Mouse (Mus musculus) limb, embryonic 13.5 days (tissue): ENCODE results near the gene Wwtr1. TPM values are rescaled to one million over a fixed set of nuclear protein-coding genes. Genes with fewer than 3 reads are reported as not detected.
A peak's percentile ranks its signal among the peaks of the same experiment; 100 is the strongest.

Source experiments
- ATAC-seq: fragments of 200-750 bp; cut with Nextera tagmentation; 2 replicates; pipeline ENCODE4 v1.8.0; 2017; ENCODE audit warnings: low read depth, moderate number of reproducible peaks, moderate TSS enrichment; ENCODE audit not compliant: low FRiP score
- H3K27ac ChIP-seq: fragments of 300-500 bp; sonication (generic); 2 replicates; pipeline ENCODE4 v1.5.1; 2015; ENCODE audit warnings: inconsistent platforms, mild to moderate bottlenecking, moderate library complexity
- H3K27me3 ChIP-seq: fragments of 300-500 bp; sonication (generic); 2 replicates; pipeline ENCODE4 v1.6.1; 2015; ENCODE audit warnings: mild to moderate bottlenecking, inconsistent platforms
- H3K36me3 ChIP-seq: fragments of 300-500 bp; sonication (generic); 2 replicates; pipeline ENCODE4 v1.6.1; 2015; ENCODE audit warnings: inconsistent platforms, mild to moderate bottlenecking, moderate library complexity
- H3K4me1 ChIP-seq: fragments of 300-500 bp; sonication (generic); 2 replicates; pipeline ENCODE4 v1.6.1; 2015; ENCODE audit warnings: inconsistent platforms
- H3K4me2 ChIP-seq: fragments of 300-500 bp; sonication (generic); replicated peaks from 2 replicates; pipeline ENCODE4 v1.6.1; 2015; ENCODE audit warnings: inconsistent platforms, mild to moderate bottlenecking, moderate library complexity
- H3K4me3 ChIP-seq: fragments of 300-500 bp; sonication (generic); 2 replicates; pipeline ENCODE4 v1.5.1; 2015; ENCODE audit warnings: moderate library complexity, mild to moderate bottlenecking, inconsistent platforms
- H3K9ac ChIP-seq: fragments of 300-500 bp; sonication (generic); 2 replicates; pipeline ENCODE4 v1.6.1; 2015; ENCODE audit warnings: mild to moderate bottlenecking, inconsistent platforms
- H3K9me3 ChIP-seq: fragments of 300-500 bp; sonication (generic); 2 replicates; pipeline ENCODE4 v1.6.1; 2016; ENCODE audit warnings: inconsistent platforms
- WGBS: fragments of 180-500 bp; shearing (Covaris S2); methylation state at CpG from one replicate; pipeline ENCODE4 v1.1.7; 2015; 5-methylcytosine and 5-hydroxymethylcytosine counted together
- polyA plus RNA-seq: library from polyadenylated mRNA; unstranded; fragments of >200 nt; fragmentation: Nextera tagmentation; extraction: Ambion mirVana; gene quantifications from 2 replicates; pipeline ENCODE4 v1.2.1, GENCODE M21; 2015

Gene Wwtr1
- polyA plus RNA-seq, 1 experiment from 2014 or later: 27.7 TPM

- Histone ChIP-seq H3K4me2 (no peak overlapping the region), H3K36me3 (no peaks in the 10 kb centered on the region)
- WGBS: 89% methylated on average over 9 of the region's 9 CpGs
Observed at GRCm38 (mm10) chr3:57533876-57534275, 41.8 kb downstream of the Wwtr1 start.

GRCm38 (mm10) chr3:57532991-57533725, 42.6 kb downstream of the Wwtr1 start:
- no peak overlapping the region for H3K4me2 ChIP-seq
- no peaks in the 10 kb centered on the region for H3K27me3 ChIP-seq
- H3K4me3 ChIP-seq: no peak overlapping the region
- H3K27ac ChIP-seq: no peak overlapping the region; the same call in 1 of the 2 replicates
- no peaks in the 10 kb centered on the region for H3K9me3 ChIP-seq
- H3K4me1 ChIP-seq: peaks cover 37% of the 10 kb centered on the region
- 88% methylated on average over 9 of the region's 9 CpGs for WGBS
- no peak for ATAC-seq
- peaks cover 3% of the 10 kb centered on the region; the same call in 1 of the 2 replicates for H3K36me3 ChIP-seq
- H3K9ac ChIP-seq: no peak overlapping the region

More at GRCm38 (mm10) chr3:57533876-57534275, 41.8 kb downstream of the Wwtr1 start:
- Histone ChIP-seq H3K9me3 (no peaks in the 10 kb centered on the region), H3K27me3 (no peaks in the 10 kb centered on the region), H3K4me3 (no peak overlapping the region), H3K9ac (no peak overlapping the region), H3K27ac (peak overlapping the region; percentile 75; the same call in 1 of the 2 replicates), H3K4me1 (peaks cover 37% of the 10 kb centered on the region)
- no peak for ATAC-seq

- no peaks in the 10 kb centered on the region for H3K27me3 ChIP-seq
- no peak overlapping the region for H3K9ac ChIP-seq
- no peak overlapping the region for H3K4me3 ChIP-seq
- ATAC-seq: no peak; the same call in 1 of the 2 replicates
- no peak overlapping the region for H3K27ac ChIP-seq
- no peak overlapping the region for H3K4me2 ChIP-seq
- no peaks in the 10 kb centered on the region for H3K9me3 ChIP-seq
- 20% methylated on average over 1 of the region's 1 CpGs for WGBS
- H3K4me1 ChIP-seq: peaks cover 29% of the 10 kb centered on the region
- peaks cover 9% of the 10 kb centered on the region; the same call in 1 of the 2 replicates for H3K36me3 ChIP-seq
Observed at GRCm38 (mm10) chr3:57530836-57531235, 44.9 kb downstream of the Wwtr1 start.

GRCm38 (mm10) chr3:57530221-57530620, 45.5 kb downstream of the Wwtr1 start:
- no peaks in the 10 kb centered on the region for H3K9me3 ChIP-seq
- no peak overlapping the region; the same call in 1 of the 2 replicates for H3K27ac ChIP-seq
- no peak for ATAC-seq
- no peak overlapping the region for H3K9ac ChIP-seq
- H3K36me3 ChIP-seq: peaks cover 9% of the 10 kb centered on the region; the same call in 1 of the 2 replicates
- H3K4me2 ChIP-seq: no peak overlapping the region
- WGBS: 94% methylated on average over 4 of the region's 4 CpGs
- no peaks in the 10 kb centered on the region for H3K27me3 ChIP-seq
- H3K4me3 ChIP-seq: no peak overlapping the region
- peaks cover 23% of the 10 kb centered on the region for H3K4me1 ChIP-seq

DNA sequence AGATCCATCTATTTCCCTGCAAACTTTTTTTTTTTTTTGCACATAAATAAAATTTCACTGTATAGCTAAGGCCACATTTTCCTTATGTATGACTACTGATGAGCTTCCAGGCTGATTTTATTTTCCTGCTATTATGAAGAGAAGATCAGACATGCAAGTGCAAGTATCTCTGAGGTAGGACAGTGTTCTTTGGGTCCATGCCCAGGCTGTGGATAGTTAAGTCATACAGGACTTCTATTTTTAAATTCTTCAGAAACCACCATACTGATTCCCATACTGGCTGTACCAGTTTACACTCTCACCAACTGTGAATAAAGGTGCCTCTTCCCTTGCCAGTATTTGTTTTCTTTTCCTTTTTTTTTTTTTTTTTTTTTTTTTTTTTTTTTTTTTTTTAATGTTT, 48.6 kb downstream of the Wwtr1 start:
- no peak overlapping the region for H3K4me2 ChIP-seq
- H3K36me3 ChIP-seq: peaks cover 13% of the 10 kb centered on the region; the same call in 1 of the 2 replicates
- no peaks in the 10 kb centered on the region for H3K27me3 ChIP-seq
- no peak overlapping the region for H3K4me3 ChIP-seq
- no peak overlapping the region for H3K27ac ChIP-seq
- ATAC-seq: no peak
- no peaks in the 10 kb centered on the region for H3K9me3 ChIP-seq
- peaks cover 6% of the 10 kb centered on the region; the same call in 1 of the 2 replicates for H3K4me1 ChIP-seq
- H3K9ac ChIP-seq: no peak overlapping the region

GRCm38 (mm10) chr3:57523093-57523492, 52.6 kb downstream of the Wwtr1 start:
- Histone ChIP-seq H3K9ac (no peak overlapping the region), H3K4me2 (no peak overlapping the region), H3K27ac (no peak overlapping the region), H3K4me3 (no peak overlapping the region), H3K27me3 (no peaks in the 10 kb centered on the region), H3K9me3 (no peaks in the 10 kb centered on the region), H3K4me1 (no peaks in the 10 kb centered on the region), H3K36me3 (peaks cover 9% of the 10 kb centered on the region; the same call in 1 of the 2 replicates)
- no peak for ATAC-seq
- 93% methylated on average over 5 of the region's 5 CpGs for whole genome bisulfite sequencing

DNA sequence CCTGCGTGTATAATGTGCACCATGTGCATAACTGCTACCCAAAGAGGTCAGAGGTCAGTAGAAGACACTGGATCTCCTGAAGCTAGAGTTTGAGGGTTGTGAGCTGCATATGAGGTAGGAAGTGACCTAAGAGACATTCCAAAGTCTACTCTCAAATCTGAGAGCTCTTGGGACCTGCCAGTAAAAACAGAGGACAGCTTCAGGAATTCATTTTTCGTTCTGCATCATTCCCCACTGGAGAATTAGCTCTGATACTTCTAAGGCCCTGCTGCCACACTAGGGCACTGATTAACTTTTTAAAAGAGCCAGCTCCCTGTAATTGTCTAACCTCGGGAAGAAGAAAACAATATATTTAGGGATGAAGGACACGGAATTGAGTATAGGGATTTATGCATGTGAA, 53.8 kb downstream of the Wwtr1 start:
- no peak for ATAC-seq
- Histone ChIP-seq H3K27ac (no peak overlapping the region), H3K4me3 (no peak overlapping the region), H3K36me3 (0 out of 2 replicates have a peak, but pooled peaks cover 4% of the 10 kb centered on the region), H3K27me3 (no peaks in the 10 kb centered on the region), H3K4me2 (no peak overlapping the region), H3K9ac (no peak overlapping the region), H3K4me1 (no peaks in the 10 kb centered on the region), H3K9me3 (no peaks in the 10 kb centered on the region)
- WGBS: 86% methylated on average over 4 of the region's 4 CpGs

DNA sequence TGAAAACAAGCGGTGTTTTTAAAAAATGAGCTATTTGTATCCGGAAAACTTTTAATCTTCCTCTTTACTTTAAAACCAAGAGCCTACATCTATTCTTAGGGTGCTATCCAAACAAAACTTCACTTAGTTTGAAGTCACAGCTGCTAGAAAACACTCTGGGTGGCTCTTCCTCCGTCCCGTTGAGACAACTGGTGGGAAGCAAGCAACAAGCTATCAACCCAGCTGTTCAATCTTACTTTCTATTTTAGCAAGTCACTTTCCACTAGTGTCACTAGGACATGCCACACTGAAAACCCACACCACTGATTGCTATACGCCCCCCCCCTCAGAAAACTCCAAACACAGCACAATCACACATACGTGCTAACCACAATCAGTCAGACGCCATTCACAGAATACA, 55.7 kb downstream of the Wwtr1 start:
- no peak overlapping the region for H3K9ac ChIP-seq
- H3K4me1 ChIP-seq: no peaks in the 10 kb centered on the region
- H3K4me2 ChIP-seq: no peak overlapping the region
- no peak for ATAC-seq
- H3K36me3 ChIP-seq: 0 out of 2 replicates have a peak, but pooled peaks cover 3% of the 10 kb centered on the region
- no peak overlapping the region for H3K27ac ChIP-seq
- H3K27me3 ChIP-seq: no peaks in the 10 kb centered on the region
- no peak overlapping the region for H3K4me3 ChIP-seq
- H3K9me3 ChIP-seq: no peaks in the 10 kb centered on the region
- 93% methylated on average over 7 of the region's 7 CpGs for WGBS

GRCm38 (mm10) chr3:57516146-57516545, 59.6 kb downstream of the Wwtr1 start:
- Histone ChIP-seq H3K9ac (no peak overlapping the region), H3K4me2 (no peak overlapping the region), H3K9me3 (no peaks in the 10 kb centered on the region), H3K27ac (no peak overlapping the region), H3K27me3 (no peaks in the 10 kb centered on the region), H3K4me3 (no peak overlapping the region), H3K36me3 (no peaks in the 10 kb centered on the region), H3K4me1 (peaks cover 14% of the 10 kb centered on the region)
- WGBS: 68% methylated on average over 4 of the region's 4 CpGs
- no peak for ATAC-seq

DNA sequence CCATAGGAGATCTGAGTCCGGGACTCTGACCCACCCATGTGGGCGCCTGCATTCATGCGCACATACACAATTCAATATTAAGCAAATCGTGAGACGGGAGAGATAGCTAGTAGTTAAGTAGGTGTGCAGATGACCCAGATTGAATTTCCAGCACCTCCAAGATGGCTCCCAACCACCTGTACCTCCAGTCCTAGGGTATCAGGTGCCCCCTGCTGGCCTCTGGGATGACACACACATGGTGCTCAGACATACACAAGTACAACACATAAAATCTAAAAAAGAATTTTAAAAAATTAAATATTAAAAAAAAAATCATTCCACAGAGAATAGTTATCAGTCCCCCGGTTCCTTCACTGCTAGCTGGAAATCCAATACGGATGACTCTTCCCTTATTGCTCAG, 60.7 kb downstream of the Wwtr1 start:
- no peak for ATAC-seq
- Histone ChIP-seq H3K9ac (no peak overlapping the region), H3K27ac (no peak overlapping the region), H3K4me3 (no peak overlapping the region), H3K27me3 (no peaks in the 10 kb centered on the region), H3K4me1 (peaks cover 21% of the 10 kb centered on the region), H3K4me2 (no peak overlapping the region), H3K36me3 (no peaks in the 10 kb centered on the region), H3K9me3 (no peaks in the 10 kb centered on the region)
- WGBS: 95% methylated on average over 7 of the region's 7 CpGs

GRCm38 (mm10) chr3:57511816-57512586, 63.7 kb downstream of the Wwtr1 start:
- WGBS: 78% methylated on average over 18 of the region's 18 CpGs
- no peaks in the 10 kb centered on the region for H3K27me3 ChIP-seq
- no peaks in the 10 kb centered on the region for H3K9me3 ChIP-seq
- H3K4me2 ChIP-seq: no peak overlapping the region
- no peak overlapping the region for H3K27ac ChIP-seq
- peaks cover 22% of the 10 kb centered on the region for H3K4me1 ChIP-seq
- H3K36me3 ChIP-seq: no peaks in the 10 kb centered on the region
- H3K9ac ChIP-seq: no peak overlapping the region
- H3K4me3 ChIP-seq: no peak overlapping the region
- ATAC-seq: no peak

DNA sequence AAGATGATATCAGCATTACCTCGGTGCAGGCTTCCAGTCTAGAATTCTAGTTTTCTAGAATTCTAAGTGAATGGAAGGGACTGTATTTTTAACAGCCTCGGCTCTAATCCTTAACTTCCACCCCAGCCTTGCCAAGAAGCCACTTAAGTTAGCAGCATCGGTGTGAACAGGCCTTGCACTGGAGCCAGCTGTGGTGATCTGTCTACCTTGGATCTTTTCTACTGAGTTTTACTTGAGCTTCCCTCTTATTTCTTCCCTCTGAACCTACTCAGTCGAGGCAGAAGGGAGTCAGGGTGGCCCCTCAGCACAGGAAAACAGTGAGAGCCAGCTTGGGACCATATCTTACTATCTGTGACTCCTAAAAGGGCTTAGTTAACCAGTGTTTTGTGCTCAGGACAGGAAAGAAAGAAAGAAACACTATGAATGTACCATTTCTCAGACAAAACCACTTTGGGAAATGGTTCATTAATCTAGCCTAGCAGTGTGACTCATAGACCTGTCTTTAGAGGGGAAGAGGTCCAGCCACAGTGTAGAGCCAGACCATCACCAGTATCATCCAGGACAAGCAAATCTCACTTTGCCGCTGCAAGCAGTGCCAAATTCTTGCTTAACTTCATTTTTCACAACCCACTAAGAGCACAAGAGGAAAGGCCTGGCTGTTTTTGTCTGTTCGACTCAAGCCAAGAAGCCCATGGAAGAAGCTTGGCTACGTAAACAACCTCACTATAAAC, 65.6 kb downstream of the Wwtr1 start:
- no peak for ATAC-seq
- no peaks in the 10 kb centered on the region for H3K27me3 ChIP-seq
- no peak overlapping the region for H3K4me3 ChIP-seq
- 80% methylated on average over 7 of the region's 7 CpGs for WGBS
- no peak overlapping the region for H3K4me2 ChIP-seq
- no peaks in the 10 kb centered on the region for H3K9me3 ChIP-seq
- H3K9ac ChIP-seq: no peak overlapping the region
- peaks cover 22% of the 10 kb centered on the region for H3K4me1 ChIP-seq
- H3K36me3 ChIP-seq: no peaks in the 10 kb centered on the region
- no peak overlapping the region for H3K27ac ChIP-seq
